Mouse (Mus musculus): Measurements from ENCODE around the gene Fzd7. TPM values are rescaled to one million over a fixed set of nuclear protein-coding genes. Genes with fewer than 3 reads are reported as not detected.

The Fzd7 gene
- polyA plus RNA-seq, 1 experiment from 2014 or later, result 17.9 TPM

GRCm38 (mm10) chr1:59516026-59516917 is 34.0 kb downstream of the Fzd7 start, which contains the start of gene Gm973:
Gene Gm973 (plus strand): TSS chr1:59516264.
- H3K27me3 ChIP-seq (ENCODE audit: insufficient read depth, low read length), result no peaks in the 10 kb centered on the region
- H3K4me3 ChIP-seq (replicated peaks; ENCODE audit: low read depth, low read length), result peak within 1 kb of the TSS; percentile 23
- peak within 1 kb of the TSS; percentile 54 for H3K4me2 ChIP-seq (ENCODE audit: low read length)
- no peak for TF ChIP-seq CTCF (IDR thresholded peaks at IDR 0.05; ENCODE audit: low read depth)
- H3K27ac ChIP-seq, result peak within 1 kb of the TSS; percentile 79
- H3K36me3 ChIP-seq (ENCODE audit: insufficient read depth, low read length), result no peaks in the 10 kb centered on the region
- 8% methylated on average over 25 of the region's 25 CpGs for WGBS
- peak; percentile 52 for ATAC-seq (replicated peaks; ENCODE audit: low FRiP score, low read depth)
- H3K4me1 ChIP-seq (replicated peaks; ENCODE audit: insufficient read depth, low read length), result peaks cover 5% of the 10 kb centered on the region; the same call in 1 of the 2 replicates
- H3K9me3 ChIP-seq (replicated peaks; ENCODE audit: low read length), result no peaks in the 10 kb centered on the region
- DNase-seq (ENCODE audit: low spot score), result peak; percentile 87
- peak within 1 kb of the TSS; percentile 39 for H3K9ac ChIP-seq (ENCODE audit: low read depth, low read length)

DNA sequence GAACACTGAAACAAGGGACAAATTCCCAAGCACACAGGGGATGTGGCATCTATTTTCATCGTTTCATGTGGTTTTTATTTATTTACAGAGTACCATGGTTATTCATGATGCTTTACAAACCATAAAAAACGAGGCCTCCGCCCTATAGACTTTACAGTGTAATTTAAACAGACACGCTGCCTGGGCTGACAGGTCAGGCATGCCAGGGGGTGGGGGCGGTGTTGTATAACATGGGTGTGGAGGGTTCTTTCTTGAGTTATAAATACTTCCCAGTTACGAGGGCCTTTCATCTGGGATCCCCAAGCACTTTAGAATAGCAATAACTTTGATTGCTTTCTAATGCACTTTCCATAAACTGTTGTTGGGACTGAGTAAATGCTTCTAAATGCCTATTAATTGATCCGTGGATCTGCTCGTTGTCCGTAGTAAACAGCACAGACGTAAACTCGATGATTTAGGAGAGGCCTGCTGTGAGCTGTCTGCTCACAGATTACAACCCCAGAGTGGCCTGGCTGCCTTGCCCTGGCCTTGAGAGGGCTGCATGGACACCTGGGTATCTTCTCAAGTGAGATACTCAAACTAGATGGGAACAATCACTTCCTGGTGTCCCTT is 38.1 kb downstream of the Fzd7 start:
- Histone ChIP-seq H3K9ac (ENCODE audit: low read depth, low read length) (no peak overlapping the region), H3K36me3 (ENCODE audit: insufficient read depth, low read length) (no peaks in the 10 kb centered on the region), H3K9me3 (replicated peaks; ENCODE audit: low read length) (no peaks in the 10 kb centered on the region), H3K4me2 (ENCODE audit: low read length) (no peak overlapping the region), H3K27ac (no peak overlapping the region), H3K4me3 (replicated peaks; ENCODE audit: low read depth, low read length) (no peak overlapping the region), H3K4me1 (replicated peaks; ENCODE audit: insufficient read depth, low read length) (peaks cover 5% of the 10 kb centered on the region; the same call in 1 of the 2 replicates), H3K27me3 (ENCODE audit: insufficient read depth, low read length) (no peaks in the 10 kb centered on the region)
- DNase-seq (ENCODE audit: low spot score) (peak; percentile 69), ATAC-seq (replicated peaks; ENCODE audit: low FRiP score, low read depth) (no peak)
- no peak for TF ChIP-seq CTCF (IDR thresholded peaks at IDR 0.05; ENCODE audit: low read depth)
- WGBS, result 20% methylated on average over 11 of the region's 11 CpGs

GRCm38 (mm10) chr1:59522456-59522855 is 40.2 kb downstream of the Fzd7 start:
- Histone ChIP-seq H3K27me3 (ENCODE audit: insufficient read depth, low read length) (no peaks in the 10 kb centered on the region), H3K4me3 (replicated peaks; ENCODE audit: low read depth, low read length) (no peak overlapping the region), H3K9me3 (replicated peaks; ENCODE audit: low read length) (no peaks in the 10 kb centered on the region), H3K36me3 (ENCODE audit: insufficient read depth, low read length) (no peaks in the 10 kb centered on the region), H3K27ac (no peak overlapping the region), H3K4me2 (ENCODE audit: low read length) (no peak overlapping the region), H3K9ac (ENCODE audit: low read depth, low read length) (no peak overlapping the region), H3K4me1 (replicated peaks; ENCODE audit: insufficient read depth, low read length) (peaks cover 5% of the 10 kb centered on the region; the same call in 1 of the 2 replicates)
- ATAC-seq (replicated peaks; ENCODE audit: low FRiP score, low read depth) (no peak), DNase-seq (ENCODE audit: low spot score) (no peak)
- WGBS, result 67% methylated on average over 1 of the region's 1 CpGs
- no peak for TF ChIP-seq CTCF (IDR thresholded peaks at IDR 0.05; ENCODE audit: low read depth)

DNA sequence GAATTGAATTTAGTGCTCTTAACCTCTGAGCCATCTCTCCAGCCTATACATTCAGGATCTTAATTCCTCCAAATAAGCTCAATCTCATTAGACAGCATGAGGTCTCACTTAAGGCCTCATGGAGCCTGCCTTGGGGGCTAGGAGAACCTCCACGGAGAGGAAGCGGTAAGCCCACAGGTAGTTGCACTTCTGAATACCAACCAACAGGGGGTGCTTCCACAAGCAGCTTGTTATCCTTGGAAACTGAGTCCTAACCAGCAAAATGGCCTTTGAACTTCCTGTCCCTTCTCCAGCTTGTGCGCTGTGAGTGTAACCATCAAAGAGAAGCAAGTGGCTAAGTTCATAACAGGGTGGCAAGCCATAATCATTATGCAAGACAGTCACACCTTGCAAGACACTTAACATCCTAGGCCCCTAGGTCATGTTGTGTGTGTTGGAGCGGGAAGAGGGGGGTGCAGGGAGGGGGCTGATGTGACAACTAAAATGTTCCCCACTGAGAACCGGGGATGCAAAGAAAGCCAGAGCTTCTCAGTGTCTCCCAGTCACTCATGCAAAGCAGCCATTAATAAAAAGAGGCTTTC is 41.2 kb downstream of the Fzd7 start:
- no peak overlapping the region for H3K9ac ChIP-seq (ENCODE audit: low read depth, low read length)
- no peaks in the 10 kb centered on the region for H3K36me3 ChIP-seq (ENCODE audit: insufficient read depth, low read length)
- DNase-seq (ENCODE audit: low spot score), result no peak
- H3K27ac ChIP-seq, result no peak overlapping the region
- H3K27me3 ChIP-seq (ENCODE audit: insufficient read depth, low read length), result no peaks in the 10 kb centered on the region
- H3K9me3 ChIP-seq (replicated peaks; ENCODE audit: low read length), result no peaks in the 10 kb centered on the region
- WGBS, result 61% methylated on average over 5 of the region's 5 CpGs
- no peak for ATAC-seq (replicated peaks; ENCODE audit: low FRiP score, low read depth)
- no peak overlapping the region for H3K4me2 ChIP-seq (ENCODE audit: low read length)
- H3K4me1 ChIP-seq (replicated peaks; ENCODE audit: insufficient read depth, low read length), result peaks cover 5% of the 10 kb centered on the region; the same call in 1 of the 2 replicates
- no peak overlapping the region for H3K4me3 ChIP-seq (replicated peaks; ENCODE audit: low read depth, low read length)
- TF ChIP-seq CTCF (IDR thresholded peaks at IDR 0.05; ENCODE audit: low read depth), result peak; percentile 38; the same call in 1 of the 2 replicates

DNA sequence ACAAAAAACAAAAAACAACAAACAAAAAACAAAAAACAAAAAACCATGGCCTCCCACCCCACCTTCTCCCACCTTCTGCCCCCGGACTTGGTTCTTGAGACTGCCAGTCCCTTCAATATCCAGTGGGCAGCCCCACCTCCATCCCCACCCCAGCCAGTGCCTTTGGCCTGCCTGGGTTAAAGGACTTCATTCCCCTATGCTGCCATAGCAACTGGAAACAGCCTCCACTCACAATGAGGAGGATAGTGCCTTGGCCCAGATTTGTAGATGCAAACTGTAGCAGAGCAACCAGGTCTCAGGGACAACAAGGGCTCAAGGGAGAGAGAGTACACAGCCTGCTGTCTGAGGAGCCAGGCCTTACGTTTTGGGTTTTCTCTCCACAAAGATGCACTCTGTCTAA is 41.8 kb downstream of the Fzd7 start:
- Histone ChIP-seq H3K4me1 (replicated peaks; ENCODE audit: insufficient read depth, low read length) (peaks cover 5% of the 10 kb centered on the region; the same call in 1 of the 2 replicates), H3K27ac (no peak overlapping the region), H3K4me2 (ENCODE audit: low read length) (no peak overlapping the region), H3K9ac (ENCODE audit: low read depth, low read length) (no peak overlapping the region), H3K27me3 (ENCODE audit: insufficient read depth, low read length) (no peaks in the 10 kb centered on the region), H3K4me3 (replicated peaks; ENCODE audit: low read depth, low read length) (no peak overlapping the region), H3K9me3 (replicated peaks; ENCODE audit: low read length) (no peaks in the 10 kb centered on the region), H3K36me3 (ENCODE audit: insufficient read depth, low read length) (no peaks in the 10 kb centered on the region)
- WGBS, result 71% methylated on average over 2 of the region's 2 CpGs
- TF ChIP-seq CTCF (IDR thresholded peaks at IDR 0.05; ENCODE audit: low read depth), result no peak
- no peak for ATAC-seq (replicated peaks; ENCODE audit: low FRiP score, low read depth)
- DNase-seq (ENCODE audit: low spot score), result no peak

DNA sequence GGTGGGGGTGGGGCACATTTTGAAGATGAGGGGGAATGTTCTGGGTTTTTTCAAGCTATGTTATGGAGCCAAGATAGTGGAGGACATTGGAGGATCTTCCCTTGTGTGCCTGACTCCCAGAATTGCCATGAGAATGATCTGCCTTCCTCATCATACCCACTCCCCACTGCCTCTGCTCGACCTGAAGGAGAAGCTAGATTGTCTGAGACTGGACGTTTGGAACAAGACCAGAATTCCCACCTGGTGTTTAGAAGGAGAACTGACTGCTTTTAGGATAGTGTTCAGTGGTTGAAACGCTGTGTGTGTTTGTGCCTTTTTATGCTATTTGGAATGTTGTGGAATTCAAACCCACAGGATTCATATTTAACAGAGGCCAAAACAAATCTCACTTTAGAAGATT is 42.5 kb downstream of the Fzd7 start:
- no peak overlapping the region for H3K27ac ChIP-seq
- no peaks in the 10 kb centered on the region for H3K27me3 ChIP-seq (ENCODE audit: insufficient read depth, low read length)
- ATAC-seq (replicated peaks; ENCODE audit: low FRiP score, low read depth) (no peak), DNase-seq (ENCODE audit: low spot score) (no peak)
- peaks cover 5% of the 10 kb centered on the region; the same call in 1 of the 2 replicates for H3K4me1 ChIP-seq (replicated peaks; ENCODE audit: insufficient read depth, low read length)
- no peak for TF ChIP-seq CTCF (IDR thresholded peaks at IDR 0.05; ENCODE audit: low read depth)
- 45% methylated on average over 3 of the region's 3 CpGs for WGBS
- no peak overlapping the region for H3K4me3 ChIP-seq (replicated peaks; ENCODE audit: low read depth, low read length)
- no peaks in the 10 kb centered on the region for H3K36me3 ChIP-seq (ENCODE audit: insufficient read depth, low read length)
- H3K4me2 ChIP-seq (ENCODE audit: low read length), result no peak overlapping the region
- H3K9ac ChIP-seq (ENCODE audit: low read depth, low read length), result no peak overlapping the region
- no peaks in the 10 kb centered on the region for H3K9me3 ChIP-seq (replicated peaks; ENCODE audit: low read length)
